Mouse (Mus musculus) embryo, embryonic 9.5 days (tissue): ENCODE data around the gene Vmn1r212.
"Not testable (repeated sequence)": the region's sequence is repeated elsewhere in the genome, so short reads cannot be mapped to it uniquely, and the experiment has no call there.

Experiments
- DNase-seq: peaks from one replicate; pipeline ENCODE4 v3.0.0-alpha.2; 2017; ENCODE audit errors: extremely low spot score

Vmn1r212 gene

DNA sequence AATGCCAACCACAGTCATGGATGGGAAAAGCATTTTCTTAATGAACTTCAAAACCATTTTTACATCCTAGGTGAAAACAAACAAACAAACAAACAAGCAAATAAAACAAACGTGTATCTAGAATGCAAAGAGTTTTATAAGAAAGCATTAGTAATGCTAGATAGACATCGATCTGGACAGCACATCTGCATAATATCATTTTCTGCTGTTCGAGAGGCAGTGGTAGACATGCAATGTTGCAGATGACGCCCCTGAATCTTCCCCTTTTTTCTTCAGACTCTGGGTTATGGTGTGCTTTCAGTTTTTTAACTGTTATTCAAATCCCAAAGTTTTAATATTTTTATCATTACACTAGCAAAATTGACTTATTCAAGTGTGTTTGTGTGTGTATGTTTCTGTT, at the start of gene Vmn1r212:
TSS of gene Vmn1r212 (minus strand) at position 101 of the 400 bp plus-strand sequence.
- DNase-seq = no peak

DNA sequence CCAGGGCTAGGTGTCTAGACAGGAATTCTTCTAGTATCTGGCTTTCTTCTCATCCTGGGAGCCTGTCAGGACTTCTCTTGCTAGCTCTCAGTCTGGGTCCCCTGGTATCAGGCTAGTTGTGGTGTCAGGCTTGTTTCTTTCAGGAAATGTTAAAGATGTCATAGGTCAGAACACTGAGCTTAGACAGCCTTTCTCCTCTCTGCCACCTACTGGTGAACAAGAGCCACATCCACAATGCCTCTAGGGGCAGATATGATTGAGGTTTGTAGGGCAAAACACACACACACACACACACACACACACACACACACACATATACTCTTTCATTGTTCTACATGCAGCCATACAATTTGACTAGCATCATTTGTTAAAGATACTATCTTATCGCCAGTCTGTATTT, 4.7 kb downstream of the Vmn1r212 start:
- no peak for DNase-seq

DNA sequence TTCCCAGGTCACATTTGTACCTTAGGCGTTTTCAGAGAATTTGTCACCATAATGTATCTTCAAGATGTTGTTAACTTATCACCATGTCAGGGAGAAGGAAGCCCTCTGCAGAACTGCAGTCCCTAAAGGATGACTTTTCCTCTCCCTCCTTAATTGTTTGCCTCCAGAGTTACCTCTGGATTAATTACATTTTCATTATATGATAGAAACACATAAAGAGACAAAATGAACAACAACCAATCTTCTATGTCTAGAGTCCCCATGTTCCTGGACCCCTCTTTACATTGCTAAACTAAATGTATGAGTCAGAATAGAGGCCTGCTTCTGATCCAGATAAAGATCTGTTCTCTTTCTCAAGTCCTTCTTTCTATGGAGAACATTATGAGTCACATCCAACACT, 26.5 kb downstream of the Vmn1r212 start, which contains the start of gene Vmn1r211:
TSS of gene Vmn1r211 (minus strand) at position 101 of the 400 bp plus-strand sequence.
- no peak for DNase-seq

DNA sequence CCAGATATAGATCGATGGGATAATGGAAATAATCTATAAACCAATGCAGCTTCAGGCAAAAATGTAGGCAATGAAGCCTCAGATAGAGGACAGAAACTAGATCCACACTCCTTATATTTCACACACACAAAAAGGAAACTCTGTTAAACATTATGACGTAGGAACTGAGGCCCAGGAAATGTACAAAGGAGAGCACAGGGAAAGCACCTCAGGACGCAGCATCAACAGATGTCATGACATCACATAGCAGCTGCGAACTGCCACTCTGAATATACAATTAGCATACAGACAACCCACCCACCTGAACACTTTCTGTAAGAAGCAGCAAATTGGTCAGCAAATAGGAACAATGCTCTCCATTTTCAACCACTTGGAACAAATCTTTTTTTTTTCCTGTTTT, 29.2 kb downstream of the Vmn1r212 start:
- no peak for DNase-seq

DNA sequence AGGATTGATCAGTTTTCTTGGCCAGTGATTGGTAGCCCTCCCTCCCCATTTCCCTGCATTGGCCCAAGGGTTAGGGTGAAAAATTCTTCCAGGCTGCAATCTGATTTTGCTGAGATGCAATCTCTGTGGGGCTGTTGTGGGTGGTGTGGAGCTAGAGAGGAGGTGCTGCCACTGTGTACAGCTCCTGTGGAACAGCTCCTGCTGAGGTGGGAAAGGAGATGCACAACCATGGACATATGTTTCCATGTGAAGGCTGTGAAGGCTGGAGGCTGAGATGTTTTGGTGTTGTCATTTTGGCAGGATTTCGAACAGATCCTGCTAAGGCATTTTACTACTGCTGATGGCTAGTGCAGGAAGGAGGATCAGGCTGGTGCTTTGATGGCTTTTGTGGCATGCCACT, 37.2 kb downstream of the Vmn1r212 start:
- no peak for DNase-seq

- not testable (repeated sequence) for DNase-seq
Measured at GRCm38 (mm10) chr13:22844304-22844703, 39.7 kb downstream of the Vmn1r212 start.
